Mouse (Mus musculus): ENCODE data around the gene Slc25a26.

GRCm38 (mm10) chr6:94547239-94547638 is 47.1 kb downstream of the Slc25a26 start:
- no peak for TF ChIP-seq CTCF (IDR thresholded peaks at IDR 0.05; ENCODE audit: low read depth, low read length)
- no peak for TF ChIP-seq POLR2A (IDR thresholded peaks at IDR 0.05; ENCODE audit: borderline replicate concordance, low read depth, low read length)
